Mouse (Mus musculus) myocyte (in vitro differentiated cells): ENCODE measurements at regions not wholly inside any gene's neighbourhood (a gene's known extent, or its start where the extent isn't known, plus 50 kb on each side); places are given as distances from the start of the nearest gene placed in this dataset.

Source experiments
- MAX ChIP-seq: IDR thresholded peaks from one replicate; pipeline ENCODE4 v1.6.1; 2011; ENCODE audit warnings: low read depth, mild to moderate bottlenecking, control low read depth
- POLR2A ChIP-seq: IDR thresholded peaks from one replicate; pipeline ENCODE4 v1.6.1; 2011; ENCODE audit warnings: low read depth, mild to moderate bottlenecking, control low read depth, moderate library complexity; ENCODE audit not compliant: insufficient read length
- POLR2AphosphoS2 ChIP-seq: IDR thresholded peaks from one replicate; pipeline ENCODE4 v1.6.1; 2011; ENCODE audit warnings: low read depth, control low read depth; ENCODE audit not compliant: insufficient read length
- REST ChIP-seq: IDR thresholded peaks from one replicate; pipeline ENCODE4 v1.6.1; 2011; ENCODE audit warnings: mild to moderate bottlenecking, control low read depth, moderate library complexity; ENCODE audit not compliant: insufficient read depth, insufficient read length
- TCF3 ChIP-seq: IDR thresholded peaks from one replicate; pipeline ENCODE4 v1.6.1; 2011; ENCODE audit warnings: low read depth, control low read depth; ENCODE audit not compliant: insufficient read length
- USF1 ChIP-seq: IDR thresholded peaks from one replicate; pipeline ENCODE4 v1.6.1; 2011; ENCODE audit warnings: low read depth, mild to moderate bottlenecking, control low read depth, moderate library complexity

DNA sequence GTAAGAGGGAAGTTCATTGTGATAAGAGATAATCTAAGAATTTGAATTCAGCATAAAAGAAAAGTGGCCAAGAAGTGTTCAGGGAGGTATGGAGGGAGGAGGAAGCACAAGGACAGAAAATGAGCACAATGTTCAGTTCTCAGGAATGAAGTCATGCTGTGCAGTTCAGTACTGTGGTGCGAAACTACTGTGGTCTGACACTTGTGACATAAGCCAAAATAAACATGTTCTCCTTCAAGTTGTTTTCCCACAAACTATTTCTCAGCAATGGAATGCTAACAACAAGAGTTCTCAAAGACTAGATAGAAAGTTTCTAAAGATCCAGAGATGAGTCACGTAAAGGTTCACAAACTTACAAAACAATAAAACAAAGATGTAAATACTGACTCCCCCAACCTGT lies 531.3 kb downstream of the Cypt12 start:
- TF ChIP-seq POLR2A (no peak), MAX (no peak), USF1 (no peak), REST (no peak), POLR2AphosphoS2 (no peak), TCF3 (no peak)
